Mouse (Mus musculus): Measurements from ENCODE around the gene Atg13.

The Atg13 gene

GRCm38 (mm10) chr2:91695436-91696224 lies 14.7 kb downstream of the Atg13 start:
- DNase-seq (ENCODE audit: low spot score): no peak

- DNase-seq (ENCODE audit: low spot score): no peak
Measured at GRCm38 (mm10) chr2:91689452-91689851, 20.9 kb downstream of the Atg13 start.

- DNase-seq (ENCODE audit: low spot score): no peak
Measured at GRCm38 (mm10) chr2:91683919-91684318, 26.5 kb downstream of the Atg13 start.

GRCm38 (mm10) chr2:91682850-91683249 lies 27.5 kb downstream of the Atg13 start:
- DNase-seq (ENCODE audit: low spot score): no peak

- DNase-seq (ENCODE audit: low spot score): no peak
Measured at GRCm38 (mm10) chr2:91676961-91677360, 33.4 kb downstream of the Atg13 start.

- no peak for DNase-seq (ENCODE audit: low spot score)
Measured at GRCm38 (mm10) chr2:91676420-91676819, 34.0 kb downstream of the Atg13 start.

GRCm38 (mm10) chr2:91674895-91675294 lies 35.5 kb downstream of the Atg13 start:
- no peak for DNase-seq (ENCODE audit: low spot score)

DNA sequence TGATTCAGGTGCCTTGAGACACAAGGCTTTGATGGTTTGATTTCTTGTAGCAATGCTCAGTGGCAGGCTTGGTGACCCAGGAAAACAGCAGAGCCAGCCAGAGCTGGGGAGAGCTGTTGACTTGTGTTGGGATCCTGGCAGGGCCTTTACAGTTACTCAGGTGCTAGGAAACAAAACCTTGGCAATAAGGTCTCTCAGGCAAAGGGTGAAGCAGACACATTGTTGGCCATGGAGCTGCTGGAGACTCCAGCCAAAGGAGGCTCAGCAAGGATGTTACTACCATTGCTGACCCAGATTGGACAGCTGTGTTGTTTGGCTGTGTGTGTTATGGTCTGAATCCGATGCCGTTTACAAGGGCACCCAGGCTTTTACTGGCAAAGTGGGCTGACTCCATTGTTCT lies 36.8 kb downstream of the Atg13 start:
- no peak for DNase-seq (ENCODE audit: low spot score)

GRCm38 (mm10) chr2:91670038-91670437 lies 40.3 kb downstream of the Atg13 start:
- DNase-seq (ENCODE audit: low spot score): peak; percentile 63

- DNase-seq (ENCODE audit: low spot score): no peak
Measured at GRCm38 (mm10) chr2:91669326-91669725, 41.0 kb downstream of the Atg13 start.

DNA sequence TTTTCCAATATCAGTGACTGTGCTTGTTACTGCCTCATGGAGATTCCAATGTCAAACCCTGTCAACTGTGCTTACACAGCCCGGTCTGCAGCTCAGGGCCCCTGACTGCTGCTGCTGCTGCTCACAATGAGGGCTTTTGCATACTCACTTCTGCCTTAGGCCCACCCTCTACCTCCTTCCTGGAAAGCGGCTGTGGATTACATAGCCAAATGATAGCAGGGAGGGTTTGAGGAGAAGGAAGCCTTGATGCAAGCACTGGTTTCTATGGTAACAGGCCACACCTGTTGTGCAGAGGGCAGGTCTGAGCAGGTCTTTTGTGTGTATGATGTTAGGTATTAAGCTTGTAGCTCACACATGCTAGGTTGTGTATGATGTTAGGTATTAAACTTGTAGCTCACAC lies 42.6 kb downstream of the Atg13 start:
- DNase-seq (ENCODE audit: low spot score): no peak

GRCm38 (mm10) chr2:91666386-91666910 lies 43.9 kb downstream of the Atg13 start:
- DNase-seq (ENCODE audit: low spot score): no peak

DNA sequence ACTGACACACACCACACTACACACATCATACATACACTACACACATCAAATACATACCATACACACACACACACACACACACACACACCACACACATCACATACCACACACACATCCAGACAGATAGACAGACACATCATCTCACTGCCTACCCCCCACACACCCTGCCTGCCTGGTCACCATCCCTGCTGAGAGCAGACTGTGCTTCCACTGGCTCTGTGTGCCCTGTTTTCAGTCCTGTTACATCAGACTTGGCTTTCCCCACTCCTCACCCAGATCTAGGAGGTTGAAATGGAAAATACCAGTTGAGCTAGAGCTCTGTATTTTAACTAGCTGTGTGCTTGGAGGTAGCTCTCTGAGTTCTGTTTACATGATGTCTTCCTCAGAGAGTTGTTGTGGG lies 45.6 kb downstream of the Atg13 start:
- DNase-seq (ENCODE audit: low spot score): no peak

DNA sequence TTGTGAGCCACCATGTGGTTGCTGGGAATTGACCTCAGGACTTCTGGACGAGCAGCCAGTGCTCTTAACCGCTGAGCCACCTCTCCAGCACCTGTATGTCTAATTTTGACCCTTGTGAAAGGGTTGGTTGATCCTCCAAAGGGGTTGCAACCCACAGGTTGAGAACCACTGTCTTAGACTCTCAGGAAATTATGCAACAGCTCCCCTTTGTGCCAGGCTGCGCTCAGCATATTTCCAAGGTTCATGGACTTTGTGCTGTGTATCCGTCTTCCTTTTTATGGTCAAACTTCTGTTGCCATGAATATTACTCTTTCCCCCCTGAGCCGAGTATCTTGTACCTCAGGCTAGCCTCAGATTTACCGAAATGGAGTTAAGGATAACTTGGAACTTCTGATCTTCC lies 49.4 kb downstream of the Atg13 start:
- DNase-seq (ENCODE audit: low spot score): no peak

GRCm38 (mm10) chr2:91659657-91660056 lies 50.7 kb downstream of the Atg13 start:
- no peak for DNase-seq (ENCODE audit: low spot score)

- peak; percentile 45 for DNase-seq (ENCODE audit: low spot score)
Measured at GRCm38 (mm10) chr2:91656774-91657173, 53.6 kb downstream of the Atg13 start.

GRCm38 (mm10) chr2:91655827-91656226 lies 54.5 kb downstream of the Atg13 start:
- DNase-seq (ENCODE audit: low spot score): no peak

- no peak for DNase-seq (ENCODE audit: low spot score)
Measured at GRCm38 (mm10) chr2:91655388-91655787, 55.0 kb downstream of the Atg13 start.

GRCm38 (mm10) chr2:91652863-91653262 lies 57.5 kb downstream of the Atg13 start:
- DNase-seq (ENCODE audit: low spot score): no peak

- DNase-seq (ENCODE audit: low spot score): peak; percentile 52
Measured at GRCm38 (mm10) chr2:91651458-91652258, 58.7 kb downstream of the Atg13 start.

GRCm38 (mm10) chr2:91650360-91650995 lies 59.9 kb downstream of the Atg13 start:
- DNase-seq (ENCODE audit: low spot score): no peak

DNA sequence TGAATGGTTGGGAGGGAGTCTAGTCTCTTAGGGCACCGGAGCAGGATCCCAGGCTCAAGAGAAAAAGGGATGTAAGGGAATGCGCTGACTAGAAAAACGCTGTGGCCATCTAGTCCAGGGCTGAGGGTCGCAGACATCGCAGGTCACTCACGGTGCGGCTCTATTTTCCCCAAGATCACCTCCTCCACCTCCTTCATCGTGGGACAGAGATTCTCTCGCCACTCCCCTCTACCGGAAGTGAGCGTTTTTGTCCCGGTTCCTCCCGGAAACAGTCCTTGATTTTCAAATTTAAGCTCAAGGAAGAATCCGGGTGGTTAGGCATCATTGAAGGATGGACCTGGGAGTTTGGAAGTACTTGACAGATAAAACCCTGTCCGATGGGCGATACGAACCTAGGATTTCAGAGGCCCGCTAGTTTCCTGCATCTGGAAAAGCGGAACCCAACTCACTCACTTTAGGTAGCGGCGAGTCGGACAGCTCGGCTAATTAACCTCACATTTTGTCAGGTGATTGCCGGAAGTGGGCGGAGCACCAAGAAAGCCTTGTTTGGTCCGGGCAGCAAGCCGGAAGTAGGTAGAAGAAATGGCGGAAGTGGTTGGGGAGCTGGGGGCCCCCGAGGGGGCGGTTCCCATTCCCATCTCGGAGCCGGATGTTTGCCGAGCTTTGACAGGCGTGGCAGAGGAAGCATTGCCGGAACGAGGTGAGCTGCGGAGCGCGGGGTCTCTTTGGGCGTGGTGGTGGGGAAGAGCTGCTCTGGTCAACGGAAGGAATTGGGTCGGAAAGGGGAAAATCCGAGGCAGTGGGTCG lies 60.6 kb downstream of the Atg13 start, which contains the start of the genes Zfp408 and Arhgap1:
Gene Zfp408, minus strand, starts transcription at position 239 of the 807 bp plus-strand sequence.
Gene Arhgap1, plus strand, starts transcription at position 308 of the 807 bp plus-strand sequence.
- peak; percentile 98 for DNase-seq (ENCODE audit: low spot score)
